8 mouse cellular contexts compared by ENCODE assay signal in genomic region chr9:65692959-65693603, GRCm38 (mm10). TPM values are rescaled to one million over a fixed set of nuclear protein-coding genes. Genes with fewer than 3 reads are reported as not detected.
DNase-seq lines count a peak whose midpoint lies in the region; ATAC-seq lines count a peak whose summit lies in the region.
"Had no signal": no experiment of that assay in that cellular context is flagged by ENCODE, and none has a peak within 500 bp of the region (broad histone marks: within the 10 kb centered on the region; RNA-seq: fewer than 3 reads in every experiment).

No protein-coding gene starts in this region.

- DNase-seq in retina, postnatal 1 day = peak; percentile 11
- no peak for DNase-seq in retina, embryonic 14.5 days (ENCODE audit: low spot score)
- no peak for DNase-seq in forebrain, embryonic 14.5 days (ENCODE audit: low spot score)
- no peak for DNase-seq in Muller cell, postnatal 12 days (ENCODE audit: inconsistent ontology term)
- no peak for DNase-seq in embryo, embryonic 11 days
- no peak for DNase-seq in kidney, postnatal 14 days

- no peaks in the 10 kb centered on the region for H3K9me3 ChIP-seq in forebrain, embryonic 14.5 days (replicated peaks; ENCODE audit: control insufficient read depth, low read length)
- no peaks in the 10 kb centered on the region for H3K9me3 ChIP-seq in limb, embryonic 13.5 days

- WGBS in forebrain, embryonic 14.5 days = 34% methylated on average over 5 of the region's 5 CpGs
- 43% methylated on average over 5 of the region's 5 CpGs for WGBS in limb, embryonic 13.5 days

- peaks cover 5% of the 10 kb centered on the region for H3K4me1 ChIP-seq in forebrain, embryonic 14.5 days (ENCODE audit: control insufficient read depth, insufficient read depth, low read length)
- peaks cover 22% of the 10 kb centered on the region for H3K4me1 ChIP-seq in limb, embryonic 13.5 days

- peaks cover 81% of the 10 kb centered on the region for H3K36me3 ChIP-seq in forebrain, embryonic 14.5 days (ENCODE audit: control insufficient read depth, insufficient read depth, low read length)
- peaks cover 84% of the 10 kb centered on the region for H3K36me3 ChIP-seq in limb, embryonic 13.5 days

- H3K4me3 ChIP-seq in forebrain, embryonic 14.5 days (ENCODE audit: low read depth, low read length) = no peak overlapping the region
- no peak overlapping the region for H3K4me3 ChIP-seq in limb, embryonic 13.5 days

- H3K4me2 ChIP-seq in forebrain, embryonic 14.5 days (ENCODE audit: low read length) = no peak overlapping the region
- H3K4me2 ChIP-seq in limb, embryonic 13.5 days (replicated peaks) = no peak overlapping the region

- peak overlapping the region; percentile 63; the same call in 1 of the 2 replicates for H3K27ac ChIP-seq in forebrain, embryonic 14.5 days (ENCODE audit: low read depth, low read length)
- peak overlapping the region; percentile 67 for H3K27ac ChIP-seq in limb, embryonic 13.5 days
- H3K27ac ChIP-seq: liver, embryonic 14.5 days had no signal

- ATAC-seq in forebrain, embryonic 14.5 days = peak; percentile 43; the same call in 1 of the 2 replicates
- no peak; the same call in 1 of the 2 replicates for ATAC-seq in limb, embryonic 13.5 days (ENCODE audit: low FRiP score, low read depth)

- H3K9ac ChIP-seq in forebrain, embryonic 14.5 days (ENCODE audit: low read length) = no peak overlapping the region
- H3K9ac ChIP-seq in limb, embryonic 13.5 days = no peak overlapping the region
- H3K9ac ChIP-seq: liver, embryonic 14.5 days had no signal

- no peaks in the 10 kb centered on the region for H3K27me3 ChIP-seq in forebrain, embryonic 14.5 days (replicated peaks; ENCODE audit: control insufficient read depth, insufficient read depth, low read length)
- H3K27me3 ChIP-seq in limb, embryonic 13.5 days = no peaks in the 10 kb centered on the region

RNA-seq across cellular contexts. Expression of gene Oaz2, which starts 25.3 kb away (rescaled TPM):
- polyA plus RNA-seq in forebrain, embryonic 14.5 days (2014; fragmentation: Nextera tagmentation; extraction: Ambion mirVana) = 206 and 233 TPM in 2 replicates
- 341 and 352 TPM in 2 replicates for polyA plus RNA-seq in limb, embryonic 13.5 days (2015; fragmentation: Nextera tagmentation; extraction: Ambion mirVana)
